Mouse (Mus musculus) lung, adult 2 months (tissue): Measurements from ENCODE around the gene Cep55.

Source experiments
- CTCF ChIP-seq: fragments of 200-500 bp; IDR thresholded peaks from 2 replicates; pipeline ENCODE4 v1.5.1; 2011; ENCODE audit warnings: mild to moderate bottlenecking, low read length, control low read depth; ENCODE audit not compliant: insufficient read depth
- POLR2A ChIP-seq: fragments of 200-500 bp; IDR thresholded peaks from 2 replicates; pipeline ENCODE4 v1.6.1; 2011; ENCODE audit warnings: low read depth, mild to moderate bottlenecking, control low read depth, low read length, borderline replicate concordance; ENCODE audit errors: extremely low read depth

DNA sequence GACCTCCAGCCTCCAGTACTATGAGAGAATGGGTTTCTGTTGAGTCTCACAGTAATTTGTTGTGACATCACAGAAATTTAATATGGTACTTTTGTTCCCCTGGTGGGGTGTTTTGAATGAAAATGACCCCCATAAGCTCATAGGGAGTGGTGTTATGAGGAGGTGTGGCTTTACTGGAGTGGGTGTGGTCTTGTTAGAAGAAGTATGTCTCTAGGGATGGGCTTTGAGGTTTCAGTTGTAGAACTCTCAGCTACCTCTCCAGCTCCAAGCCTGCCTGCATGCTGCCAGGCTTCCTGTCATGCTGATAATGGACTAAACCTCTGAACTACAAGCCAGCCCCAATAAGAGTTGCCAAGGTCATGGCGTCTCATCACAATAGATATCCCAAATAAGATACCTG lies 5.1 kb upstream of the Cep55 start:
- TF ChIP-seq POLR2A (no peak), CTCF (no peak)
